Mouse (Mus musculus): ENCODE measurements at regions not wholly inside any gene's neighbourhood (a gene's known extent, or its start where the extent isn't known, plus 50 kb on each side); places are given as distances from the start of the nearest gene placed in this dataset.

GRCm38 (mm10) chr3:18667726-18668125 is 719.5 kb downstream of the Cypt12 start:
- DNase-seq (ENCODE audit: low read depth, low spot score): no peak
- H3K36me3 ChIP-seq (ENCODE audit: control insufficient read depth, insufficient read depth, low read length, poor library complexity, severe bottlenecking): no peaks in the 10 kb centered on the region
- H3K27me3 ChIP-seq (ENCODE audit: control insufficient read depth, insufficient read depth, low read length, poor library complexity, severe bottlenecking): no peaks in the 10 kb centered on the region

GRCm38 (mm10) chr3:18668936-18669335 is 720.7 kb downstream of the Cypt12 start:
- no peaks in the 10 kb centered on the region for H3K36me3 ChIP-seq (ENCODE audit: control insufficient read depth, insufficient read depth, low read length, poor library complexity, severe bottlenecking)
- H3K27me3 ChIP-seq (ENCODE audit: control insufficient read depth, insufficient read depth, low read length, poor library complexity, severe bottlenecking): no peaks in the 10 kb centered on the region
- no peak for DNase-seq (ENCODE audit: low read depth, low spot score)

- Histone ChIP-seq H3K27me3 (ENCODE audit: control insufficient read depth, insufficient read depth, low read length, poor library complexity, severe bottlenecking) (no peaks in the 10 kb centered on the region), H3K36me3 (ENCODE audit: control insufficient read depth, insufficient read depth, low read length, poor library complexity, severe bottlenecking) (no peaks in the 10 kb centered on the region)
- no peak for DNase-seq (ENCODE audit: low read depth, low spot score)
Measured at GRCm38 (mm10) chr3:18670203-18670700, 722.0 kb downstream of the Cypt12 start.

GRCm38 (mm10) chr3:18671681-18672080 is 723.5 kb downstream of the Cypt12 start:
- DNase-seq (ENCODE audit: low read depth, low spot score): no peak

GRCm38 (mm10) chr3:18683346-18684101 is 735.3 kb downstream of the Cypt12 start:
- H3K27me3 ChIP-seq (ENCODE audit: control insufficient read depth, insufficient read depth, low read length, poor library complexity, severe bottlenecking): no peaks in the 10 kb centered on the region
- no peaks in the 10 kb centered on the region for H3K36me3 ChIP-seq (ENCODE audit: control insufficient read depth, insufficient read depth, low read length, poor library complexity, severe bottlenecking)
- DNase-seq (ENCODE audit: low read depth, low spot score): no peak

More at GRCm38 (mm10) chr3:18671681-18672080, 723.5 kb downstream of the Cypt12 start:
- no peaks in the 10 kb centered on the region for H3K36me3 ChIP-seq (ENCODE audit: control insufficient read depth, insufficient read depth, low read length, poor library complexity, severe bottlenecking)
- no peaks in the 10 kb centered on the region for H3K27me3 ChIP-seq (ENCODE audit: control insufficient read depth, insufficient read depth, low read length, poor library complexity, severe bottlenecking)

- Histone ChIP-seq H3K27me3 (ENCODE audit: control insufficient read depth, insufficient read depth, low read length, poor library complexity, severe bottlenecking) (no peaks in the 10 kb centered on the region), H3K36me3 (ENCODE audit: control insufficient read depth, insufficient read depth, low read length, poor library complexity, severe bottlenecking) (no peaks in the 10 kb centered on the region)
- DNase-seq (ENCODE audit: low read depth, low spot score): no peak
Measured at GRCm38 (mm10) chr3:18695113-18695792, 747.0 kb downstream of the Cypt12 start.

GRCm38 (mm10) chr3:18696981-18697660 is 748.9 kb downstream of the Cypt12 start:
- Histone ChIP-seq H3K27me3 (ENCODE audit: control insufficient read depth, insufficient read depth, low read length, poor library complexity, severe bottlenecking) (no peaks in the 10 kb centered on the region), H3K36me3 (ENCODE audit: control insufficient read depth, insufficient read depth, low read length, poor library complexity, severe bottlenecking) (no peaks in the 10 kb centered on the region)
- no peak for DNase-seq (ENCODE audit: low read depth, low spot score)

- H3K36me3 ChIP-seq (ENCODE audit: control insufficient read depth, insufficient read depth, low read length, poor library complexity, severe bottlenecking): no peaks in the 10 kb centered on the region
- no peak for DNase-seq (ENCODE audit: low read depth, low spot score)
- no peaks in the 10 kb centered on the region for H3K27me3 ChIP-seq (ENCODE audit: control insufficient read depth, insufficient read depth, low read length, poor library complexity, severe bottlenecking)
Measured at GRCm38 (mm10) chr3:18698106-18698505, 749.9 kb downstream of the Cypt12 start.

GRCm38 (mm10) chr3:18705165-18705564 is 757.0 kb downstream of the Cypt12 start:
- no peaks in the 10 kb centered on the region for H3K27me3 ChIP-seq (ENCODE audit: control insufficient read depth, insufficient read depth, low read length, poor library complexity, severe bottlenecking)
- no peak for DNase-seq (ENCODE audit: low read depth, low spot score)
- H3K36me3 ChIP-seq (ENCODE audit: control insufficient read depth, insufficient read depth, low read length, poor library complexity, severe bottlenecking): no peaks in the 10 kb centered on the region

GRCm38 (mm10) chr3:18705756-18706155 is 757.5 kb downstream of the Cypt12 start:
- Histone ChIP-seq H3K27me3 (ENCODE audit: control insufficient read depth, insufficient read depth, low read length, poor library complexity, severe bottlenecking) (no peaks in the 10 kb centered on the region), H3K36me3 (ENCODE audit: control insufficient read depth, insufficient read depth, low read length, poor library complexity, severe bottlenecking) (no peaks in the 10 kb centered on the region)
- no peak for DNase-seq (ENCODE audit: low read depth, low spot score)

GRCm38 (mm10) chr3:18706356-18706755 is 758.1 kb downstream of the Cypt12 start:
- H3K27me3 ChIP-seq (ENCODE audit: control insufficient read depth, insufficient read depth, low read length, poor library complexity, severe bottlenecking): no peaks in the 10 kb centered on the region
- DNase-seq (ENCODE audit: low read depth, low spot score): no peak
- no peaks in the 10 kb centered on the region for H3K36me3 ChIP-seq (ENCODE audit: control insufficient read depth, insufficient read depth, low read length, poor library complexity, severe bottlenecking)

- Histone ChIP-seq H3K27me3 (ENCODE audit: control insufficient read depth, insufficient read depth, low read length, poor library complexity, severe bottlenecking) (no peaks in the 10 kb centered on the region), H3K36me3 (ENCODE audit: control insufficient read depth, insufficient read depth, low read length, poor library complexity, severe bottlenecking) (no peaks in the 10 kb centered on the region)
- no peak for DNase-seq (ENCODE audit: low read depth, low spot score)
Measured at GRCm38 (mm10) chr3:18707730-18708129, 759.5 kb downstream of the Cypt12 start.

GRCm38 (mm10) chr3:18711661-18712060 is 763.5 kb downstream of the Cypt12 start:
- H3K27me3 ChIP-seq (ENCODE audit: control insufficient read depth, insufficient read depth, low read length, poor library complexity, severe bottlenecking): no peaks in the 10 kb centered on the region
- no peaks in the 10 kb centered on the region for H3K36me3 ChIP-seq (ENCODE audit: control insufficient read depth, insufficient read depth, low read length, poor library complexity, severe bottlenecking)
- no peak for DNase-seq (ENCODE audit: low read depth, low spot score)

GRCm38 (mm10) chr3:18713986-18714385 is 765.8 kb downstream of the Cypt12 start:
- DNase-seq (ENCODE audit: low read depth, low spot score): no peak
- Histone ChIP-seq H3K27me3 (ENCODE audit: control insufficient read depth, insufficient read depth, low read length, poor library complexity, severe bottlenecking) (no peaks in the 10 kb centered on the region), H3K36me3 (ENCODE audit: control insufficient read depth, insufficient read depth, low read length, poor library complexity, severe bottlenecking) (no peaks in the 10 kb centered on the region)

All from splenic B cell, adult 2 months (primary cell).